Comparison of ENCODE assay signal across 13 mouse cellular contexts in genomic region chr5:93296341-93296746, GRCm38 (mm10). TPM values are rescaled to one million over a fixed set of nuclear protein-coding genes. Genes with fewer than 3 reads are reported as not detected.
A peak's percentile ranks its signal among the peaks of the same experiment; 100 is the strongest.
DNase-seq lines count a peak whose midpoint lies in the region; ATAC-seq and TF ChIP-seq lines count a peak whose summit lies in the region.
"Had no signal": no experiment of that assay in that cellular context is flagged by ENCODE, and none has a peak within 500 bp of the region (broad histone marks: within the 10 kb centered on the region; RNA-seq: fewer than 3 reads in every experiment).

No protein-coding gene starts in this region.

- H3K4me1 ChIP-seq in liver, embryonic 11.5 days (replicated peaks; ENCODE audit: control insufficient read depth, insufficient read depth, low read length): no peaks in the 10 kb centered on the region
- H3K4me1 ChIP-seq: midbrain, embryonic 13.5 days had no signal

- no peak overlapping the region for H3K27ac ChIP-seq in liver, embryonic 11.5 days (ENCODE audit: low read depth, low read length)
- no peak overlapping the region for H3K27ac ChIP-seq in left cerebral cortex, adult 2 months
- H3K27ac ChIP-seq: midbrain, embryonic 13.5 days had no signal

- DNase-seq in gastrocnemius, adult 18-20 months (ENCODE audit: low spot score): peak; percentile 26
- no peak for DNase-seq in gastrocnemius, postnatal 4 days (ENCODE audit: low spot score in 2 of 2)
- DNase-seq in liver, embryonic 11.5 days (ENCODE audit: low spot score): peak; percentile 14
- no peak for DNase-seq in liver
- peak; percentile 53 to 65 for DNase-seq in kidney, postnatal 36 days
- DNase-seq in yolk sac, embryonic 10.5 days (ENCODE audit: low spot score): peak; percentile 59
- DNase-seq in left cerebral cortex, postnatal 4 days: no peak
- DNase-seq in left cerebral cortex, adult 2 months (ENCODE audit: extremely low spot score in 1 of 2, low spot score in 2 of 2): no peak
- DNase-seq: B cell, adult 2 months; cerebellum, adult 8-10 months had no signal

- H3K9me3 ChIP-seq in liver, embryonic 11.5 days (ENCODE audit: control insufficient read depth, low read length): peaks cover 5% of the 10 kb centered on the region; the same call in 1 of the 2 replicates

- WGBS in liver, embryonic 11.5 days: 60% methylated on average over 5 of the region's 5 CpGs

- no peak overlapping the region for H3K4me2 ChIP-seq in liver, embryonic 11.5 days
- H3K4me2 ChIP-seq: midbrain, embryonic 13.5 days had no signal

- H3K36me3 ChIP-seq in liver, embryonic 11.5 days (ENCODE audit: control insufficient read depth, insufficient read depth, low read length): no peaks in the 10 kb centered on the region
- H3K36me3 ChIP-seq: midbrain, embryonic 13.5 days had no signal

- ATAC-seq in liver, embryonic 11.5 days (replicated peaks; ENCODE audit: low FRiP score): no peak
- ATAC-seq: forebrain, embryonic 16.5 days; hindbrain, embryonic 16.5 days; midbrain, embryonic 13.5 days had no signal

- no peaks in the 10 kb centered on the region for H3K27me3 ChIP-seq in liver, embryonic 11.5 days (replicated peaks; ENCODE audit: control insufficient read depth, insufficient read depth, low read length)
- H3K27me3 ChIP-seq: midbrain, embryonic 13.5 days had no signal

- intact Hi-C loops in left cerebral cortex, postnatal 4 days (cut with DNase I): no loop called here
- intact Hi-C loops in left cerebral cortex, adult 2 months (cut with DNase I): no loop called here

- H3K9ac ChIP-seq in liver, embryonic 11.5 days (ENCODE audit: low read depth, low read length): no peak overlapping the region
- H3K9ac ChIP-seq: midbrain, embryonic 13.5 days had no signal

- H3K4me3 ChIP-seq in liver, embryonic 11.5 days (ENCODE audit: low read depth, low read length): no peak overlapping the region
- no peak overlapping the region for H3K4me3 ChIP-seq in left cerebral cortex, adult 2 months
- H3K4me3 ChIP-seq: midbrain, embryonic 13.5 days had no signal

- TF ChIP-seq CTCF in left cerebral cortex, adult 2 months (IDR thresholded peaks at IDR 0.05): no peak

RNA-seq across cellular contexts. Expression of gene Ccng2, which starts 29.3 kb away (rescaled TPM):
- total RNA-seq in gastrocnemius, adult 18-20 months (2021): 1 to 10 TPM; 8.4 to 10.0 TPM
- 10 to 100 TPM; 26.9 to 28.7 TPM for total RNA-seq in gastrocnemius, postnatal 4 days (2021)
- 18.0 and 21.2 TPM in 2 replicates for polyA plus RNA-seq in liver, embryonic 11.5 days (2014; fragmentation: Nextera tagmentation; extraction: Ambion mirVana)
- 10 to 100 TPM; 46.3 to 50.2 TPM for total RNA-seq in left cerebral cortex, postnatal 4 days (2021)
- total RNA-seq in left cerebral cortex, adult 2 months (2021): 10 to 100 TPM; 43.0 to 44.4 TPM

Comparison
In these comparisons a context has a peak if more than half of its experiments do, and no peak if none do; other contexts are left out.
1. DNase-seq: peak in gastrocnemius, adult 18-20 months (single experiment), liver, embryonic 11.5 days (single experiment), kidney, postnatal 36 days (2 of 2) and yolk sac, embryonic 10.5 days (single experiment); none in gastrocnemius, postnatal 4 days (0 of 2), liver (single experiment), left cerebral cortex, postnatal 4 days (single experiment) and left cerebral cortex, adult 2 months (0 of 2).